Mouse (Mus musculus): ENCODE results near the gene Haus8. TPM values are rescaled to one million over a fixed set of nuclear protein-coding genes. Genes with fewer than 3 reads are reported as not detected.
"Not testable (repeated sequence)": the region's sequence is repeated elsewhere in the genome, so short reads cannot be mapped to it uniquely, and the experiment has no call there.

Haus8 gene
- polyA plus RNA-seq, 1 experiment from 2014 or later: 67.9 TPM

- Histone ChIP-seq H3K4me1 (ENCODE audit: control insufficient read depth, insufficient read depth, low read length) (no peaks in the 10 kb centered on the region), H3K9me3 (replicated peaks; ENCODE audit: control insufficient read depth, low read length, poor library complexity, severe bottlenecking) (no peaks in the 10 kb centered on the region), H3K36me3 (ENCODE audit: control insufficient read depth, insufficient read depth, low read length) (peaks cover 3% of the 10 kb centered on the region; the same call in 1 of the 2 replicates), H3K27ac (ENCODE audit: low read length) (no peak overlapping the region), H3K4me3 (ENCODE audit: low read depth, low read length) (no peak overlapping the region), H3K27me3 (ENCODE audit: control insufficient read depth, insufficient read depth, low read depth, low read length) (no peaks in the 10 kb centered on the region), H3K4me2 (ENCODE audit: low read length) (no peak overlapping the region), H3K9ac (ENCODE audit: low read depth, low read length) (no peak overlapping the region)
- no peak for ATAC-seq
- WGBS: 94% methylated on average over 1 of the region's 1 CpGs
These were observed 34.6 kb upstream of the Haus8 start for GRCm38 (mm10) chr8:71307371-71307770.

DNA sequence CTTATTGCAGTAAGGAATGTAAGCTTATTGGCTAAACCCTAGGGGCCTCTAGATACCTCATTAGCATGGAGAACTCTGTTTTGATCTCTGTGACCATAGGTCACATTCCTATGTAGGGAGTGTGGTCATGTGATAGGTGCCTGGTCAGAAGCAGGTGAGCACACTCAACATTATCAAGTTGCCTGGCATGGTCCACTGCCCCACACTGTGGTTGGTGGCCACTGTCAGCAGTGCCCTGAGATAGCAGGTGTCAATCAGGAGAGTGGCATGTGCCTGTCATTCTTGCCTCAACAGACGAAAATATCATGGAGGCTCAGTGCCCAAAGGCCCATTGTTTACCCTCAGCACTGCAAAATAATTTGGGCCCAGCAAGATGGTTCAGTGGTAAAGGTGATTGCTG, 33.3 kb upstream of the Haus8 start:
- no peak overlapping the region for H3K9ac ChIP-seq (ENCODE audit: low read depth, low read length)
- H3K36me3 ChIP-seq (ENCODE audit: control insufficient read depth, insufficient read depth, low read length): peaks cover 10% of the 10 kb centered on the region; the same call in 1 of the 2 replicates
- 65% methylated on average over 1 of the region's 1 CpGs for WGBS
- no peaks in the 10 kb centered on the region for H3K9me3 ChIP-seq (replicated peaks; ENCODE audit: control insufficient read depth, low read length, poor library complexity, severe bottlenecking)
- no peak overlapping the region for H3K4me3 ChIP-seq (ENCODE audit: low read depth, low read length)
- no peaks in the 10 kb centered on the region for H3K4me1 ChIP-seq (ENCODE audit: control insufficient read depth, insufficient read depth, low read length)
- no peak for ATAC-seq
- no peaks in the 10 kb centered on the region for H3K27me3 ChIP-seq (ENCODE audit: control insufficient read depth, insufficient read depth, low read depth, low read length)
- H3K27ac ChIP-seq (ENCODE audit: low read length): no peak overlapping the region
- H3K4me2 ChIP-seq (ENCODE audit: low read length): no peak overlapping the region

GRCm38 (mm10) chr8:71303632-71304031, 30.9 kb upstream of the Haus8 start:
- ATAC-seq: no peak
- 100% methylated on average over 1 of the region's 1 CpGs for WGBS

GRCm38 (mm10) chr8:71302788-71303187, 30.1 kb upstream of the Haus8 start:
- Histone ChIP-seq H3K4me1 (ENCODE audit: control insufficient read depth, insufficient read depth, low read length) (no peaks in the 10 kb centered on the region), H3K9me3 (replicated peaks; ENCODE audit: control insufficient read depth, low read length, poor library complexity, severe bottlenecking) (no peaks in the 10 kb centered on the region), H3K27ac (ENCODE audit: low read length) (no peak overlapping the region), H3K36me3 (ENCODE audit: control insufficient read depth, insufficient read depth, low read length) (peaks cover 10% of the 10 kb centered on the region; the same call in 1 of the 2 replicates), H3K4me3 (ENCODE audit: low read depth, low read length) (no peak overlapping the region), H3K9ac (ENCODE audit: low read depth, low read length) (no peak overlapping the region), H3K27me3 (ENCODE audit: control insufficient read depth, insufficient read depth, low read depth, low read length) (no peaks in the 10 kb centered on the region), H3K4me2 (ENCODE audit: low read length) (no peak overlapping the region)
- WGBS: 93% methylated on average over 1 of the region's 1 CpGs
- no peak for ATAC-seq

More at GRCm38 (mm10) chr8:71303632-71304031, 30.9 kb upstream of the Haus8 start:
- H3K36me3 ChIP-seq (ENCODE audit: control insufficient read depth, insufficient read depth, low read length): peaks cover 10% of the 10 kb centered on the region; the same call in 1 of the 2 replicates
- no peaks in the 10 kb centered on the region for H3K27me3 ChIP-seq (ENCODE audit: control insufficient read depth, insufficient read depth, low read depth, low read length)
- H3K4me2 ChIP-seq (ENCODE audit: low read length): no peak overlapping the region
- H3K9ac ChIP-seq (ENCODE audit: low read depth, low read length): no peak overlapping the region
- no peaks in the 10 kb centered on the region for H3K4me1 ChIP-seq (ENCODE audit: control insufficient read depth, insufficient read depth, low read length)
- no peaks in the 10 kb centered on the region for H3K9me3 ChIP-seq (replicated peaks; ENCODE audit: control insufficient read depth, low read length, poor library complexity, severe bottlenecking)
- H3K27ac ChIP-seq (ENCODE audit: low read length): no peak overlapping the region
- H3K4me3 ChIP-seq (ENCODE audit: low read depth, low read length): no peak overlapping the region

GRCm38 (mm10) chr8:71299716-71300115, 27.0 kb upstream of the Haus8 start:
- no peaks in the 10 kb centered on the region for H3K27me3 ChIP-seq (ENCODE audit: control insufficient read depth, insufficient read depth, low read depth, low read length)
- H3K4me3 ChIP-seq (ENCODE audit: low read depth, low read length): no peak overlapping the region
- 96% methylated on average over 3 of the region's 3 CpGs for WGBS
- H3K4me1 ChIP-seq (ENCODE audit: control insufficient read depth, insufficient read depth, low read length): no peaks in the 10 kb centered on the region
- peaks cover 14% of the 10 kb centered on the region; the same call in 1 of the 2 replicates for H3K36me3 ChIP-seq (ENCODE audit: control insufficient read depth, insufficient read depth, low read length)
- no peak overlapping the region for H3K9ac ChIP-seq (ENCODE audit: low read depth, low read length)
- no peak overlapping the region for H3K27ac ChIP-seq (ENCODE audit: low read length)
- no peak for ATAC-seq
- no peak overlapping the region for H3K4me2 ChIP-seq (ENCODE audit: low read length)
- H3K9me3 ChIP-seq (replicated peaks; ENCODE audit: control insufficient read depth, low read length, poor library complexity, severe bottlenecking): no peaks in the 10 kb centered on the region

DNA sequence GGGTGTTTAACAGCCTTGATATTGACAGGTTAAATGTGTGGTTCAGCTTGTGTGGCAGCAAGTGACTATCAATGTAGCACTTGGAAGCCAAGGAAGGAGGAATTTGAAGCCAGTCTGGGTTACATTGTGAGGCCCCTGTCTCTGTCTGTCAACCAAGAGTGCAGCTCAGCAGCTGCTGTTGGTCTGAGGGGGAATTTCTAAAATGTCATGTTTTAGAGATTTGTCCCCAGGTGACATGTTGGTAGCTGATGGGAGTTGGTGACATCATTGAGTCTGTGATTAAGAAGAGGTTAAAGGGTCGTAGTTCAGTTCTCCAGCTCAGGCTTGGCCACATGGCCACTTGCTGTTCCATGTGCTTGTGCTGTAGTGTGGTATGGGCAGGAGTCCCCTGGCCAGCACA, 24.7 kb upstream of the Haus8 start:
- H3K27me3 ChIP-seq (ENCODE audit: control insufficient read depth, insufficient read depth, low read depth, low read length): no peaks in the 10 kb centered on the region
- no peaks in the 10 kb centered on the region for H3K9me3 ChIP-seq (replicated peaks; ENCODE audit: control insufficient read depth, low read length, poor library complexity, severe bottlenecking)
- WGBS: 96% methylated on average over 1 of the region's 1 CpGs
- H3K9ac ChIP-seq (ENCODE audit: low read depth, low read length): no peak overlapping the region
- H3K4me2 ChIP-seq (ENCODE audit: low read length): no peak overlapping the region
- peaks cover 12% of the 10 kb centered on the region; the same call in 1 of the 2 replicates for H3K36me3 ChIP-seq (ENCODE audit: control insufficient read depth, insufficient read depth, low read length)
- ATAC-seq: no peak
- no peak overlapping the region for H3K27ac ChIP-seq (ENCODE audit: low read length)
- H3K4me1 ChIP-seq (ENCODE audit: control insufficient read depth, insufficient read depth, low read length): no peaks in the 10 kb centered on the region
- no peak overlapping the region for H3K4me3 ChIP-seq (ENCODE audit: low read depth, low read length)

DNA sequence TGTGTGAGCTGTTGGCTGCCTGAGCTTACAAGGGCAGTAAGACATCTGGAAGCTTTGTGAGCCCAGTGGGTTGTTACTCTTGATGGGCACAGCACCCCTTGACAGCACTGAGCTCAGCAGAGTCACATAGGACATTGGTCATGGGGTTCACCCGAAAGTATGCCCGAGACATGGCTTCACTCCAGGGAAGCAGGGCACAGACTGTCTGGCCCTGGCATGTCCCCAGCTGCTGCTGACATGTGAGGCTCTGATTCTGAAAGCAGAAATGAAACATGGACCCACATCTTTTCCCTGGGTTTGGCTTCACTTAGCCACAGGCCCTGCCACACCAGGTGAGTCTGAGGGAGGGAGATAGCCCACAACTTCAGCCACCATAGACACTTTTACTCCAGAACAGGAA, 24.1 kb upstream of the Haus8 start:
- Histone ChIP-seq H3K4me3 (ENCODE audit: low read depth, low read length) (no peak overlapping the region), H3K9me3 (replicated peaks; ENCODE audit: control insufficient read depth, low read length, poor library complexity, severe bottlenecking) (no peaks in the 10 kb centered on the region), H3K9ac (ENCODE audit: low read depth, low read length) (no peak overlapping the region), H3K27ac (ENCODE audit: low read length) (no peak overlapping the region), H3K4me2 (ENCODE audit: low read length) (no peak overlapping the region), H3K36me3 (ENCODE audit: control insufficient read depth, insufficient read depth, low read length) (peaks cover 5% of the 10 kb centered on the region; the same call in 1 of the 2 replicates), H3K4me1 (ENCODE audit: control insufficient read depth, insufficient read depth, low read length) (no peaks in the 10 kb centered on the region), H3K27me3 (ENCODE audit: control insufficient read depth, insufficient read depth, low read depth, low read length) (no peaks in the 10 kb centered on the region)
- whole genome bisulfite sequencing: 96% methylated on average over 2 of the region's 2 CpGs
- ATAC-seq: no peak

DNA sequence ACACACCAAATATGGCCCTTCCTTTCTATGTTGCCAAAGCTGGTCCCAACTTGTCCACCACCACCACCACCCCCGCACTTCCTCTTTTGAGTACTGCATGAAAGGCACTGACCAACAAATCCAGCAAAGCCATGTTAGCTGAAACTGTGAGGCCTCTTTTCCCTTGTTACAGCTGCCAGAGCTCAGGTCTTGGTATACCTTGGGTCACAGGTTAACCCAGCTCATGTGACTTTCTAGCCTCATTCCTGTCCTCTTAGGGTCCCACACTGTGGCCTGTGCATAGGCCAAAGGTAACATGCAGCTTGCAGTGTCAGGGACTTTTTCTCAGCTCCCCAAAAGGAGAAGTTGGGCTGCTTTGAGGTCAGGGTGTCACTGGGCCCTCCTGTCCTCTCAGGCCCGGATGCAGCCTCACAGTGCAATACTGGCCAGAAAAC, 23.5 kb upstream of the Haus8 start:
- Histone ChIP-seq H3K9ac (ENCODE audit: low read depth, low read length) (no peak overlapping the region), H3K9me3 (replicated peaks; ENCODE audit: control insufficient read depth, low read length, poor library complexity, severe bottlenecking) (no peaks in the 10 kb centered on the region), H3K4me3 (ENCODE audit: low read depth, low read length) (no peak overlapping the region), H3K36me3 (ENCODE audit: control insufficient read depth, insufficient read depth, low read length) (peaks cover 8% of the 10 kb centered on the region; the same call in 1 of the 2 replicates), H3K27me3 (ENCODE audit: control insufficient read depth, insufficient read depth, low read depth, low read length) (no peaks in the 10 kb centered on the region), H3K4me2 (ENCODE audit: low read length) (no peak overlapping the region), H3K27ac (ENCODE audit: low read length) (no peak overlapping the region), H3K4me1 (ENCODE audit: control insufficient read depth, insufficient read depth, low read length) (no peaks in the 10 kb centered on the region)
- 92% methylated on average over 2 of the region's 2 CpGs for WGBS
- ATAC-seq: no peak

GRCm38 (mm10) chr8:71293930-71294329, 21.2 kb upstream of the Haus8 start:
- H3K9me3 ChIP-seq (replicated peaks; ENCODE audit: control insufficient read depth, low read length, poor library complexity, severe bottlenecking); H3K4me3 ChIP-seq (ENCODE audit: low read depth, low read length); H3K27me3 ChIP-seq (ENCODE audit: control insufficient read depth, insufficient read depth, low read depth, low read length); H3K4me2 ChIP-seq (ENCODE audit: low read length); H3K27ac ChIP-seq (ENCODE audit: low read length); H3K9ac ChIP-seq (ENCODE audit: low read depth, low read length); ATAC-seq; H3K4me1 ChIP-seq (ENCODE audit: control insufficient read depth, insufficient read depth, low read length): not testable (repeated sequence)
- peaks cover 12% of the 10 kb centered on the region for H3K36me3 ChIP-seq (ENCODE audit: control insufficient read depth, insufficient read depth, low read length)
- WGBS: 96% methylated on average over 3 of the region's 3 CpGs

All from midbrain, embryonic 16.5 days (tissue).